Mouse (Mus musculus): ENCODE results near the gene Oxsm. TPM values are rescaled to one million over a fixed set of nuclear protein-coding genes. Genes with fewer than 3 reads are reported as not detected.

Gene Oxsm
- polyA plus RNA-seq (2016; fragmentation: Nextera tagmentation; extraction: Ambion mirVana) = 1.7 and 2.3 TPM in 2 replicates

GRCm38 (mm10) chr14:16249171-16249874, at the start of gene Oxsm, which contains the start of gene Ngly1:
TSS of gene Oxsm (minus strand) at chr14:16249808.
TSS of gene Ngly1 (plus strand) at chr14:16249280.
- H3K27ac ChIP-seq = peak within 1 kb of the TSS; percentile 82
- peak; percentile 99 for ATAC-seq (ENCODE audit: low FRiP score)
- no peaks in the 10 kb centered on the region for H3K9me3 ChIP-seq
- no peaks in the 10 kb centered on the region for H3K36me3 ChIP-seq (replicated peaks)
- under 1% methylated on average over 62 of the region's 65 CpGs for WGBS
- H3K9ac ChIP-seq = peak within 1 kb of the TSS; percentile 81
- H3K4me3 ChIP-seq (replicated peaks) = peak within 1 kb of the TSS; percentile 73
- no peaks in the 10 kb centered on the region for H3K27me3 ChIP-seq
- peak within 1 kb of the TSS; percentile 73 for H3K4me2 ChIP-seq
- peaks cover 11% of the 10 kb centered on the region for H3K4me1 ChIP-seq

DNA sequence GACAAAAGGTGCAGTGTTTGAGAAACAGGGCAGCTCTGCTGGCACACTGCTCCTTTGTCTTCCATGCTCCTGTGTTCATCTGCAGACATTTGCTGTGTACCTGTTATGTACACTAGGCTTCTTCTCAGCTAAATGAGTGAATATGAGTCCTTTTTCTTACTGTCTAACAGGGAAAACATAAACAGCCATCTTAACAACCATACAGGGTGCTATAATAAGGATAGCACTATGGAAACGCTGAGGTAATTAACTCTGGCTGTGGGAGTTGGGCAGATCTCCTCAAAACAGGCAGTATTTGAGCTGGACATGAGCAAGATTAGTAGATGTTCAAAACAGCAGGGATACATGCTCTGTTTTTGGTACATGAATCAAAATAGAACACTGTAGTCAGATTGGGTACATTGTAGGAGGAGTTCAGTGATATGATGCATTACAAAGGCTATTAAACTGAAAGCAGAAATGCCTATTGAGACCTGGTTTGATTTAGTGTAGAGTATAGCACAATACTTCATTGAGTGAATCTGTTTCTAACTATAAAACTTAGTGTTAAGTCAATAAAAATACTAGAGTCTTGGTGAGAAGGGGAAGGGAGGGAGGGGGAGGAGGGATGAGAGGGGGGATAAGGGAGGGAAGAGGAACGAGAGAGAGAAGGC, 47.3 kb upstream of the Oxsm start:
- no peaks in the 10 kb centered on the region for H3K27me3 ChIP-seq
- H3K9me3 ChIP-seq = no peaks in the 10 kb centered on the region
- no peak for ATAC-seq (ENCODE audit: low FRiP score)
- no peaks in the 10 kb centered on the region for H3K4me1 ChIP-seq
- no peak overlapping the region for H3K4me3 ChIP-seq (replicated peaks)
- no peak overlapping the region for H3K9ac ChIP-seq
- H3K36me3 ChIP-seq (replicated peaks) = no peaks in the 10 kb centered on the region; the same call in 1 of the 2 replicates
- H3K4me2 ChIP-seq = no peak overlapping the region
- no peak overlapping the region for H3K27ac ChIP-seq
- 64% methylated on average over 2 of the region's 2 CpGs for WGBS

- WGBS = 100% methylated on average over 1 of the region's 1 CpGs
- H3K4me1 ChIP-seq = no peaks in the 10 kb centered on the region
- no peaks in the 10 kb centered on the region for H3K27me3 ChIP-seq
- H3K27ac ChIP-seq = no peak overlapping the region
- H3K4me2 ChIP-seq = no peak overlapping the region
- no peaks in the 10 kb centered on the region for H3K9me3 ChIP-seq
- H3K9ac ChIP-seq = no peak overlapping the region
- no peaks in the 10 kb centered on the region; the same call in 1 of the 2 replicates for H3K36me3 ChIP-seq (replicated peaks)
- ATAC-seq (ENCODE audit: low FRiP score) = no peak
- H3K4me3 ChIP-seq (replicated peaks) = no peak overlapping the region
These were observed 44.3 kb upstream of the Oxsm start for GRCm38 (mm10) chr14:16293921-16294320.

DNA sequence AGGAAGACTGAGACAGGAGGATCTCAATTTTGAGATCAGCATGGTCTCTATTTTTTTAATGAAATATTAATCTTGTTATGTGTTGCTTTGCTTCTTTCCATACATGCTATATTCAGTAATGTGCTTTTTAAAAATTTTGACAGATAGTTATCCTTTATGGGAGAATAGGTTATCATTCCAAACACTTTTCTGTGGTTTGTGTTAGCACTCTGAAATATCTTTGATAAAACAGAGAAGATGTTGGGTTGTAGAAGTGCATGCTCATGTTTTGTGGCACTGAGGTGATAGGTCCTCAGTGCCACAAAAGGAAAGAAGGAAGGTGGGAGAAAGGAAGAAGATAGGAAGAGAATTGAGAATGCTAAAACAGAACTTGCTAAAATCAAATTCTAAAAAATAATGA, 43.4 kb upstream of the Oxsm start:
- Histone ChIP-seq H3K27me3 (no peaks in the 10 kb centered on the region), H3K4me3 (replicated peaks) (no peak overlapping the region), H3K4me2 (no peak overlapping the region), H3K4me1 (no peaks in the 10 kb centered on the region), H3K36me3 (replicated peaks) (no peaks in the 10 kb centered on the region; the same call in 1 of the 2 replicates), H3K9ac (no peak overlapping the region), H3K27ac (no peak overlapping the region), H3K9me3 (no peaks in the 10 kb centered on the region)
- ATAC-seq (ENCODE audit: low FRiP score) = no peak

DNA sequence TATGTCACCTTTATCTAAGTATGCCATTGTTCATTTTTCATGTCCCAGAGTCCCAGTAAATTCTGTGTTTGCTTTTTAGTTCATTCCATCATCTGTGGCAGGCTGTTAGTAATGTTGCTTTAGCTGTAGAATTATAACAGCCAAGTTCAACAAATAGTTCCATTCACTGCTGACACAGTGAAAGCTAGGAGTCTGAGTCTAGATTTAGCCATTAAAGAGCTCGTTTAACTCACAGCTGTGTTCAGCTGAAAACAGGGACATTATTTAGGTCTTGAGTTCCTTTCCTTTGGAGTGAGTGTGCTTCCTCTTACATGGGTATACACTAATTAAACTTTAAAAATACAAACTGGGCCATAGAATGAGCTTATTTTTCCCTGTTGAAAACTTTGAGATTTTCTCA, 42.8 kb upstream of the Oxsm start:
- Histone ChIP-seq H3K4me2 (no peak overlapping the region), H3K9me3 (no peaks in the 10 kb centered on the region), H3K4me3 (replicated peaks) (no peak overlapping the region), H3K27ac (no peak overlapping the region), H3K27me3 (no peaks in the 10 kb centered on the region), H3K9ac (no peak overlapping the region), H3K36me3 (replicated peaks) (no peaks in the 10 kb centered on the region; the same call in 1 of the 2 replicates), H3K4me1 (no peaks in the 10 kb centered on the region)
- ATAC-seq (ENCODE audit: low FRiP score) = no peak
- WGBS = 23% methylated on average over 1 of the region's 1 CpGs

GRCm38 (mm10) chr14:16283966-16284365, 34.4 kb upstream of the Oxsm start:
- Histone ChIP-seq H3K4me1 (no peaks in the 10 kb centered on the region), H3K27ac (no peak overlapping the region), H3K9ac (no peak overlapping the region), H3K27me3 (no peaks in the 10 kb centered on the region), H3K9me3 (no peaks in the 10 kb centered on the region), H3K36me3 (replicated peaks) (no peaks in the 10 kb centered on the region), H3K4me2 (no peak overlapping the region), H3K4me3 (replicated peaks) (no peak overlapping the region)
- 76% methylated on average over 4 of the region's 4 CpGs for WGBS
- ATAC-seq (ENCODE audit: low FRiP score) = no peak

GRCm38 (mm10) chr14:16279196-16279595, 29.6 kb upstream of the Oxsm start:
- Histone ChIP-seq H3K27me3 (no peaks in the 10 kb centered on the region), H3K27ac (no peak overlapping the region), H3K4me3 (replicated peaks) (no peak overlapping the region), H3K36me3 (replicated peaks) (no peaks in the 10 kb centered on the region), H3K4me1 (no peaks in the 10 kb centered on the region), H3K9me3 (no peaks in the 10 kb centered on the region), H3K9ac (no peak overlapping the region), H3K4me2 (no peak overlapping the region)
- WGBS = 64% methylated on average over 4 of the region's 4 CpGs
- ATAC-seq (ENCODE audit: low FRiP score) = no peak

DNA sequence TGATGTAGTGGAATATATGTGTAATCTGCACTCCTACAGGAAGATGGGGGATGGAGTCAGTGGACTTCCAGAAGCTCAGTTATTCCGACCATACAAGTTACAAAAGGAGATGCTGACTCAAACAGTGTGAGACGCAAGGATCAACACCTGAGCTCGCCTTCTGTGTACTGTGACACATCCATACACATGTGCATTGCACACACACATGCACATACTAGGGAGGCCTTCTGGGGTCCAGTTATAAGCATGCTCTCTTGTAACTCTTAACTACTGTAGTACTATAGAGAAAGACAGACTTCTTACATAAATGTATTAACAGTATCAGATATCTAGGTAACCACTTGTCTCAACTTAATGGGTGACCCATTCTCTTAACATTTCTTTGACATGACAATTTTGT, 24.1 kb upstream of the Oxsm start:
- H3K27me3 ChIP-seq = no peaks in the 10 kb centered on the region
- H3K4me3 ChIP-seq (replicated peaks) = no peak overlapping the region
- no peak overlapping the region for H3K4me2 ChIP-seq
- no peaks in the 10 kb centered on the region for H3K36me3 ChIP-seq (replicated peaks)
- ATAC-seq (ENCODE audit: low FRiP score) = no peak
- H3K9me3 ChIP-seq = no peaks in the 10 kb centered on the region
- no peaks in the 10 kb centered on the region for H3K4me1 ChIP-seq
- H3K9ac ChIP-seq = no peak overlapping the region
- WGBS = 87% methylated on average over 3 of the region's 3 CpGs
- H3K27ac ChIP-seq = no peak overlapping the region

GRCm38 (mm10) chr14:16269776-16270175, 20.2 kb upstream of the Oxsm start:
- H3K27ac ChIP-seq = no peak overlapping the region
- no peaks in the 10 kb centered on the region; the same call in 1 of the 2 replicates for H3K36me3 ChIP-seq (replicated peaks)
- no peak overlapping the region for H3K4me2 ChIP-seq
- 93% methylated on average over 2 of the region's 2 CpGs for WGBS
- no peaks in the 10 kb centered on the region for H3K9me3 ChIP-seq
- no peak overlapping the region for H3K4me3 ChIP-seq (replicated peaks)
- H3K4me1 ChIP-seq = no peaks in the 10 kb centered on the region
- H3K9ac ChIP-seq = no peak overlapping the region
- no peaks in the 10 kb centered on the region for H3K27me3 ChIP-seq
- ATAC-seq (ENCODE audit: low FRiP score) = no peak

DNA sequence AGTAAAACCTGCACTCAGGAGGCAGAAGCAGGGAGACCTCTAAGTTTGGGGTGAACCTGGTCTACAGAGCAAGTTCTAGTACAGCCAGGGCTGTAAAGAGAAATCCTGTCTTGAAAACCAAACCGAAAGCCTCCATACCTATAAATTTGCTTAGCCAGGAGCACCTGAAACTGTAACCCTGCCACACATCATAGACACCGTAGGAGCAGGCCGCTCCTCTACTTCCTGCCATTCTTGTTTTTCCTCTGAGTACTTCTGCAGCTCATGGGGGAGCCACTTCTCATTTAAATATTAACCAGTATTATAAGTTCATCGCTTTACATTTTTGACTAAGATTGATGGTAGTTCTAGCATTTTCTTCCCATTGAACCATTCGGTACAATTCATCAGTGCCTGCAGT, 17.4 kb upstream of the Oxsm start:
- ATAC-seq (ENCODE audit: low FRiP score) = no peak
- Histone ChIP-seq H3K4me2 (no peak overlapping the region), H3K27me3 (no peaks in the 10 kb centered on the region), H3K4me1 (no peaks in the 10 kb centered on the region), H3K9ac (no peak overlapping the region), H3K9me3 (no peaks in the 10 kb centered on the region), H3K36me3 (replicated peaks) (no peaks in the 10 kb centered on the region; the same call in 1 of the 2 replicates), H3K27ac (no peak overlapping the region), H3K4me3 (replicated peaks) (no peak overlapping the region)
- 95% methylated on average over 5 of the region's 5 CpGs for WGBS

DNA sequence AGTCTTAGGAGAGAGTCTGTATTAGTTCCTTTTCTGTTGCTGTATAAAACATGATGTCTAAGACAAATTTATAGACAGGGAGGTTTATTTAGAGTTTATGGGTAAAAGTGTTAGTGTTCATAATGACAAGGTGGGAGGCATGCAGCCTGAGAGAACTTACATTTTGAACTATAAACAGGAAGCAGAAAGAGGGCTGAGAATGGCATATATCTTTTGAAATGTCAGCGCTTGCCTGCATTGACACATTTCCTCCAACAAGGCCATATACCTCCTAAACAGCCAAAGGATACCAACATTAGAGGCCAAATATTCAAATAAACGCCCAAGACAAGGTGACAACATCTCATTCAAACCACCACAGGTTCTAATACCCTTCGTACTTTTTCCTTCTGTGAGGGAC, 12.3 kb upstream of the Oxsm start:
- no peak for ATAC-seq (ENCODE audit: low FRiP score)
- Histone ChIP-seq H3K4me3 (replicated peaks) (no peak overlapping the region), H3K4me2 (no peak overlapping the region), H3K9ac (no peak overlapping the region), H3K27me3 (no peaks in the 10 kb centered on the region), H3K27ac (no peak overlapping the region), H3K4me1 (no peaks in the 10 kb centered on the region), H3K36me3 (replicated peaks) (peaks cover 3% of the 10 kb centered on the region; the same call in 1 of the 2 replicates), H3K9me3 (no peaks in the 10 kb centered on the region)
- 89% methylated on average over 3 of the region's 3 CpGs for WGBS

- Histone ChIP-seq H3K36me3 (replicated peaks) (peaks cover 6% of the 10 kb centered on the region; the same call in 1 of the 2 replicates), H3K4me3 (replicated peaks) (no peak overlapping the region), H3K27me3 (no peaks in the 10 kb centered on the region), H3K27ac (no peak overlapping the region), H3K4me1 (no peaks in the 10 kb centered on the region), H3K9ac (no peak overlapping the region), H3K4me2 (no peak overlapping the region), H3K9me3 (no peaks in the 10 kb centered on the region)
- WGBS = 81% methylated on average over 6 of the region's 6 CpGs
- no peak for ATAC-seq (ENCODE audit: low FRiP score)
These were observed 10.9 kb upstream of the Oxsm start for GRCm38 (mm10) chr14:16260541-16260940.

DNA sequence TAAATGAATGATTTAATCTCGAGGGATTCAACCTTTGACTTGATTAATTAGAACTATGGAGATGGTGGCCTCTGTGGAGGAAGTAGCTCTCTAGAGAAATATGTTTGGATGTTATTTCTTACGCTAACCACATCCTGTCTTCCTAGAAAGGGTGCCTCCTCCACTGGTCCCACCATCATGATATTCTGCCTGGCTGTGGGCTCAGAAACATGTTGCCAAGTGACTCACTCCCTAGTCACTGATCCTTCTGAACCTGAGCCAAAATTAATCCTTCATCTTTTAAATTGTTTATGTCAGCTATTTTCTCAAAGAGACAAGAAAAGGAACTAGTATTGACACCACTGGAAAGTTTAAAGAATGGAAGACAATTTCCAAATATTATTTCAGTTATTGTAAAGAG, 6.6 kb upstream of the Oxsm start:
- H3K4me2 ChIP-seq = no peak overlapping the region
- WGBS = 88% methylated on average over 2 of the region's 2 CpGs
- H3K4me3 ChIP-seq (replicated peaks) = no peak overlapping the region
- no peak overlapping the region for H3K27ac ChIP-seq
- H3K4me1 ChIP-seq = no peaks in the 10 kb centered on the region
- no peak overlapping the region for H3K9ac ChIP-seq
- no peaks in the 10 kb centered on the region for H3K27me3 ChIP-seq
- no peaks in the 10 kb centered on the region for H3K9me3 ChIP-seq
- no peak for ATAC-seq (ENCODE audit: low FRiP score)
- H3K36me3 ChIP-seq (replicated peaks) = peaks cover 9% of the 10 kb centered on the region; the same call in 1 of the 2 replicates
